Mouse (Mus musculus) CD4-positive, CD25-positive, alpha-beta regulatory T cell (primary cell): ENCODE measurements around the gene Prim1. TPM values are rescaled to one million over a fixed set of nuclear protein-coding genes. Genes with fewer than 3 reads are reported as not detected.

Experiments used
- polyA plus RNA-seq: library from polyadenylated mRNA; unstranded; fragments of 100-300 nt; shearing (Covaris generic); gene quantifications from one replicate; pipeline ENCODE4 v1.2.1, GENCODE M21; 2017

The Prim1 gene
- polyA plus RNA-seq: 16.1 TPM

GRCm38 (mm10) chr10:128015068-128015934, at the start of gene Prim1:
Gene Prim1 (plus strand): TSS chr10:128015168.

DNA sequence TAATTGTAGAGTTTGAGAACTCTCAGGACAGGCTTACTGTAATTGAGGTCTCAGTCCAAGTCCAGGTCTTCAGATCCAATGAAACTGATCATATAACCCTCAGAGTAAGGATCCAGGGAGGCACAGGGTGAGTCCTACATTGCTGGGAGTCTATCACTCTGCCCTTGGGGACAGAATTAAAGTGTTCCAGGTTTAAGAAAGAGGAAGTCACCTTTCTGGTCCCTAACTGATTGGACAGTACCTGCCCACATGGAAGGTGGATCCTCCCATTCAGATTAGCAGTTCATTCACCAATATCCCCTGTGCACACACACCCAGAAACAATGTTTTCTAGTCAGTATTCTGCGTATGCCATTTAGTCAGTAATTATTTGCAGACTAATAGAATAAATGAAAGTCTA, 7.5 kb upstream of the Prim1 start, which contains the start of gene Hsd17b6:
TSS of gene Hsd17b6 (minus strand) at position 166 of the 400 bp plus-strand sequence.

DNA sequence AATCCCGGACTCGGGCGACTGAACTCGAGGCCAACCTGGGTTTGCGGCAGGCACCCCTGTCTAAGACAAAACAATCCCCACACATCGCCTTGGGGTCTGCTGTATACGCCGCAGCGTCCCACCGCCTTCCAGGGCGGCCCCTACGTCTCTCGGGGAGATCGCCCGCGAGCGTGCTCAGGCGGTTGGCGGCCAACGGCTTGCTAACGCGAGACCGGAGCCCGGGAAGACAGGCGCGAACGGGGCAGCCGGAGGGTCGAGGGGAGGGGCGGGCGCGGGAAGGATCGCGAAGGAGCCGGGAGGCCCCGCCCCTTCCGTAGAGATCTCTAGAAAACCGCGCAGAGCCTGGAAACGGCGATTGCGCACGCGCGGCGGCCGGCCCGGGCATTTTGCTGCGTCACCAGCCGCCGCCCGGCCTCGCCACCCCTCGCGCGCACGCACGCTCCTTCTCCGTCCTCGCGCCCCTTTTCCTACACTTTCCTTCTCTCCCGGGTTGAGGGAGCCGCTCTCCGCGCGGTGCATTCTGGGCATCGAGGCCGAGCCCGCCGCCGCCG, 43.7 kb downstream of the Prim1 start, which contains the start of gene Ptges3:
TSS of gene Ptges3 (plus strand) at position 354 of the 551 bp plus-strand sequence.

Other genes starting within 250 kb of the Prim1 start
- gene Rdh9, start 238.8 kb upstream of the Prim1 start, polyA plus RNA-seq: 1.1 TPM
- not detected for gene Rdh16, start 214.0 kb upstream of the Prim1 start, polyA plus RNA-seq
- gene Rdh19, start 165.2 kb upstream of the Prim1 start, polyA plus RNA-seq: not detected
- not detected for gene Rdh16f2, start 148.7 kb upstream of the Prim1 start, polyA plus RNA-seq
- not detected for gene Rdh7, start 126.4 kb upstream of the Prim1 start, polyA plus RNA-seq
- not detected for gene Sdr9c7, start 116.7 kb upstream of the Prim1 start, polyA plus RNA-seq
- not detected for gene Hsd17b6, start 7.6 kb upstream of the Prim1 start, polyA plus RNA-seq
- gene Naca, start 20.4 kb downstream of the Prim1 start, polyA plus RNA-seq: 553 TPM
- gene Ptges3, start 43.8 kb downstream of the Prim1 start, polyA plus RNA-seq: 129 TPM
- 1,208 TPM for gene Atp5b, start 68.1 kb downstream of the Prim1 start, polyA plus RNA-seq
- gene Baz2a, start 76.4 kb downstream of the Prim1 start, polyA plus RNA-seq: 73.2 TPM
- gene Rbms2, start 165.1 kb downstream of the Prim1 start, polyA plus RNA-seq: 29.8 TPM
- 0.59 TPM for gene Gls2, start 179.3 kb downstream of the Prim1 start, polyA plus RNA-seq
- 15.2 TPM for gene Spryd4, start 196.6 kb downstream of the Prim1 start, polyA plus RNA-seq
- not detected for gene Mip, start 210.7 kb downstream of the Prim1 start, polyA plus RNA-seq
- gene Timeless, start 216.9 kb downstream of the Prim1 start, polyA plus RNA-seq: 26.8 TPM
- 0.17 TPM for gene Apon, start 238.9 kb downstream of the Prim1 start, polyA plus RNA-seq